Mouse (Mus musculus) adrenal gland, adult 18-20 months (tissue): ENCODE data around the gene Chrm1. TPM values are rescaled to one million over a fixed set of nuclear protein-coding genes. Genes with fewer than 3 reads are reported as not detected.

Experiments used
- DNase-seq, 2 experiments: peaks; one replicate each; pipeline ENCODE4 v3.0.0; 2021 to 2022; ENCODE audit warnings: low spot score in 2 of 2
- total RNA-seq, 2 experiments: library from RNA; stranded (reverse); gene quantifications; 1 replicate in 1 of 2; 2 replicates in 1 of 2; pipeline ENCODE4 v1.2.3; 2021

Chrm1 gene
- total RNA-seq, 2 experiments from 2014 or later = 0.60 to 1.5 TPM

DNA sequence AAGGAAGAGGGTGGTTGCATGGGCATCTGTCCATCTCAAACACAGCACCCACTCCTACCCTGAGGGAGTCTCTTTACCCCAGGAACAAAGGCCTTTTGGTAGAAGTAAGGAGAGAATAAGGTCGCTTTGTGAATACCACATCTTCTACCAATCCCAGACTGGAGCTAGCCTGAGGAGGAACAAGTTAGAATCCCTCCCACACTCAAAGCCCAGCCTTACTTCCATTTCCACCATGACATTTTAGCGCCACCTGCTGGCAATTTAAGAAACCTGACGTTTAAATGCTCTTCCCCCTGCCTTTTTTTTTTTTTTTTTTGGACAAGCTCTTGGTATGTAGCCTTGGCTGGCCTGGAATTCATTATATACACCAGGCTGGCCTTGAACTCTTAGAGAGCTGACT, 19.4 kb downstream of the Chrm1 start:
- DNase-seq = peak; percentile 60 to 67

DNA sequence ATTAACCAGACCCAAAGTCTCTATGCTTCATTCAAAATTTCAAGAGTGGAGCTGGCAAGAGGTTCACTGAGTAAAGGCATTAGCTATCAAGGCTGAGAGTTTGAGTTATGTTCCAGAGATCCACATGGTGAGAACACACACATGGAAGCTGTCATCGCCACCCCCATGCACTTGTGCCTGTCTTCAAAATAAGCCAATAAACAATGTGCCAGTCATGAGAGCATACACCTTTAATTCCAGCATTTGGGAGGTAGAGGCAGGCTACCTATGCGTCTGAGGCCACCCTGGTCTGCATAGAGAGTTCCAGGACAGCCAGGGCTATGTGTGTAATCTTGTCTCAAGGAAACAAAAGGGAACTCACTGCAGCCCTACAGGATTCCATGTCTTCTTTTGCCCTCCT, 20.0 kb downstream of the Chrm1 start:
- no peak for DNase-seq

DNA sequence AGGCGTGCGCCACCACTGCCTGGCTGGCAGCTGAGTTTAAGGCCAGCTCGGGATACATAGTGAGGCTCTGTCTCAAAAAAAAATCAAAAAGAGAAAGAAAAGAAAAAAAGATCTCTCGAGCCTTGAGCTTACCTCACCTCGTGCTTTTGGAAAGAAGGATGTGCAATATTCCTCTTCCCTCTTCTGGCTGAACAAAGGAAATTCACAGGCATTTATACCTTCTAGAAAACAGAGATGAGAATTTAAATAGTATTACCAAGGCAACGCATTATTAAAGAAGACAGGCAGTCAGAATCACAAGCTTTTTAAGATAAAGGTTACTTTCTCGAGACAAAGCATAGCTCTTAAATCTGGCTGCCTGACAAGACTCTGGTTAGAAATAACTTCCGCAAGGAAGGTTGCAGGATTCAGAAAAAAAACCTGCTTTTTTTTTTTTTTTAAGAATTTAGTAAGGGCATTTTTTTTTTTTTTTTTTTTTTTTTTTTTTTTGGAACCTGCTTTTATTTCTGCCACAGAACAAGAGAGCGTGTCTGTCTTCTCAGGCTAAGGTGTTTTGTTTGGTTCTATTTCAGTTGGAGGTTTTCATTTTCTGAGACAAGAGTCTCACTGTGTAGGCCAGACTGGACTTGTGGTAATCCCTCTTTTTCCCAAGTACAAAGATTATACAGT, 28.4 kb downstream of the Chrm1 start:
- no peak for DNase-seq

DNA sequence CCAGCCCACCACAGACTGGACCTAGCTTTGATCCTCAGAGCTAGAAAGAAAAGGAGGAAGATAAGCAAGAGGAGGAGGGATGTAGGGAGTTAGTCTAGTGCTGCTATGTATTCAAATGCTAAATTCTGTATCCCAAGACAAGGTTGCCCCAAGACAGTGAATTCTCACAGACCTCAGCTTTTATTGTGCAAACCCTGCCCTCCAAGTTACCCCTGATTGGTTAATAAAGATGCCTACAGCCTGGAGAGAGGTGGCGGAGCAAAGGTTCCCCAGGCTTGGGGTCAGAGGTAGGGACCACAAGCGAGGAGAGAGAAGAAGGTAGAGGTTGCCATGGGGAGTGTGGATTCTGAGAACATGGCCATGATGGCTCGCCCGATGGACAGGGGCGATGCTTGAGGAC, 29.2 kb downstream of the Chrm1 start:
- no peak for DNase-seq

DNA sequence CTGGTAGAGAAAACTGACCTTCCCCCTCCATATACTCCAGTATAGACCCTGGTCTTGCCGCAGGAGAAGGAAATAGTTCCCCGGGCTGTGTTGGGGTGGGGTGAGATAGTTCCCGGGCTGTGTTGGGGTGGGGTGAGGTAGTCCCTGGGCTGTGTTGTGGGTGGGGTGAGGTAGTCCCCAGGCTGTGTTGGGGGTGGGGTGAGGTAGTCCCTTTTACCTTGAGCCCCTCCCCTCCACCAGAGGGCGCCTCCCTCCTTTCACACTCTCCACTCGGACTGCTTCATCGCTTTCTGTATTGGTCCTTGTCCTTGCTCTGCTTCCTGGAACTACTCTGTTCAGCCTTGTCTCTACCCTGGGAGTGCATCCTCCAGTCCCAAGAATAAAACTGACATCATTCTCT, 31.7 kb downstream of the Chrm1 start:
- peak in 1 of 2 experiments; percentile 57 for DNase-seq

DNA sequence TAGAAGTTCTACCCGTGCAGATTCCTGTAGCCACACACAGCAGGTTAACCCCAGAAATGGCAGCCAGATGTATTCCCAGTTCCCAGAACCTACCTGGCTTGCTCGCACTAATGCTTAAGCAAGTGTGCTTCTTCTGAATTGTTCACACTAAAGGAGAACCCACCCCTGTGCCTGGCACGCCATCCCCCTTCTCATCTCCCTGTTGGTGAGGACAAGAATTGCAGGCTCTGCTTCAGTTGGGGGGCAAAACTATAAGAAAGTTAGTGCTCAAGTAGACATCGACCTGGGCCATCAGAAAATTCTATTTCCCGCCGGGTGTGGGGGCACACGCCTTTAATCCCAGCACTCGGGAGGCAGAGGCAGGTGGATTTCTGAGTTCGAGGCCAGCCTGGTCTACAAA, 36.1 kb downstream of the Chrm1 start:
- DNase-seq = no peak

DNA sequence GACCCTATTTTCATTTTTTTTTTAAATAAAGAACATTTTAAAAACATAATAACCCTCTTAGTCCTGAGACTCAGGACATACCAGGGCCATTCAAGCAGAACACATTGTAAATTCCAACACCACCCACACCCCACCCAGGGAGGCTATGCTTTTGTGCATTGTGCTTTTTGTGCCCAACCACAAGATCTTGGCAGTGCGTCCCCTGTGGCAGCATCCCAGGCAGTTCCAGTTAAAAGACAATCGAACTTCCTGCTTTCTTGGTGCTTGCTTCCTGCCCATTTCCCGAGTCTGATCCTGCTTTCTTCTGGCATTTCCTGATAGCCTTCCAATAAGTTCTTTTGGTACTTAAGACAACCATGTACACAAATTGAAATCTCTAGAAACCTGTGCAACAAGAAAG, 38.9 kb downstream of the Chrm1 start:
- no peak for DNase-seq

DNA sequence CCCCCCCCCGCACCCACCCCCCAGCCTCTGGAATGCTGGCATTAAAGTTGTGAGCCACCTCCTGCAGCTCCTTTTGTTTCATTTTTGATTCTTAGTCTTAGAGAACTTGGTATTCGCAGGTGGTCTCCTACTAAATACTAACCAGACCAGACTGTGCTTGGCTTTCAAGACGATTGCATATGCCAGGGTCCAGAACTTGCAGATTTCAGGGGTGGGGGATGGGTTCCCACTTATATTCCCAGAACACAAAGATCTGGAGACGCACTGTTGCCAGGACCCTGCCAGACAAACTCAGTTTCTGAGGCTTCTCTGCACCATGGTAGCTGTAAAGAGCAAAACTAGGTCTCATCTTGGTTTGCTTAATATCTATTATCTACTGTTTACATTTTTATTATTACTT, 40.0 kb downstream of the Chrm1 start:
- DNase-seq = no peak

DNA sequence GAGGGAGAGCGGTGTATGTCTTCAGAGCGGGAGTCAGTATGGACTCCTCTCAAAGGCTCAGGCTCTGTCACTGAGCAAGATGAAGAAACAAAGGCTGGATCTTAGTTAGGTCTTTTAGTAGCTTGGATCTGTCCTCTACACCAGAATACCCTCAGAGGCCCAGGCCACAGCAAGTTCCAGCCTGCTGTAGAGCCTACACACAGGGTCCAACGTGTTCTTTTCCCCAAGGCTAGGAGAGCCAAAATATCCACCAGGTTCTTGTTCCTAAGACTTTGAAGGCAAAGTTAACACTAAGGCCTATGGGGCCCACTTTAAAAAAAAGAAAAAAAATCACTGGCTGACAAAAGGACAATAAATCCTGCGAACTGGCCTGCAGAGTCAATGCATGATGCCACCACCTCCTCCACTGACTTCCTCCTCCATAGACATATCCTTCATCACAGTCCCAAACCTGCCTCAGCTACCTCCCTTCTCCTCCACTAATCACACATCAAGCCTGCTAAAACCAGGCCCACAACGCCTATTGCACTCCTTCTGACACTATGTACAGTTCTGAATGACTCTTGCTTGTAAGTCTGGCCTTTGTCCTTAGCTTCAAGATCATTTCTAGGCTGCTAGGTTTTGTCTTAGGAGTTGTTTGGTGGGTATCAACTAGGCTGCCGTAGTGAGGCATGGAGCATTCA, 41.6 kb downstream of the Chrm1 start:
- no peak for DNase-seq

DNA sequence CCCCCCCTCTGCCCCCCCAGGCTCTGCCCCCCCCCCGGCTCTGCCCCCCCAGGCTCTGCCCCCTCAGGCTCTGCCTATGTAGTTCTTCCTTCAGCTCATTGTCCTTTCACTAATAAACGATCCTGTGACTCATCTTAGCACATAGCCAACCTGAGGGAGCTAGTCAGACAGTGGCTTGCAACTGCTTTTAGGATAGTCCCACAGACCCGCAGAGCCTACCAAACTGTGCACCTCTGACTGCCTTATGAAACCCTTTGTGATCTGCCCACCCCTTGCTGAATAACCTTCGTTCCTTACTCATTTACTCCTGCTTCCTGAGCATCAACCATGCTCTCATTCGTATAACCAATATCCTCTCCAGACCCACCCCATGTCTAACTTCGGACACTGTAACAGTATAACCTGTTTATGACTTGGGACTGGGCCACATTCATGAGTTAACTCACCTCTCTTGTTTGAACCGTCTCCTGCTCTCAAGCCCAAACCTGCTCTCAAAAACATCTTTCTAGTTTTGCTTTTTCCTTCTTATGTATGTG, 42.6 kb downstream of the Chrm1 start:
- DNase-seq = no peak

DNA sequence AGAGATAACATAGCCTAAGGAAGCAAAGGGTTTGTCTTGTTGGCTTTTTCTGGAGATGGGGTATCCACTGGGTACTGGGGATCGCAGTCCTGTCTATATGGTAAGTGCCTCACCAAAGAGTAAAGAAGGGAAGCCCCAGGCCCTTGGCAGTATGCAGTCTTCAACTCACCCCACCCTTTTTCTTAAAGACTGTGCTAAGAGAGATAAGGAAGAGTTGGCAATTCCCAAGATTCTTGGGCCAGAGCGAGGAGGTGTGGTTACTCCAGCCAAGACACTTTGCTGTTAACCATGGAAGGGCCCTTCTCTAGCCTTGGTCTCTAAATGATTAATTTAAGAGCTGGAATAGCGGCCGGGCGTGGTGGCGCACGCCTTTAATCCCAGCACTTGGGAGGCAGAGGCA, 43.3 kb downstream of the Chrm1 start:
- no peak for DNase-seq

DNA sequence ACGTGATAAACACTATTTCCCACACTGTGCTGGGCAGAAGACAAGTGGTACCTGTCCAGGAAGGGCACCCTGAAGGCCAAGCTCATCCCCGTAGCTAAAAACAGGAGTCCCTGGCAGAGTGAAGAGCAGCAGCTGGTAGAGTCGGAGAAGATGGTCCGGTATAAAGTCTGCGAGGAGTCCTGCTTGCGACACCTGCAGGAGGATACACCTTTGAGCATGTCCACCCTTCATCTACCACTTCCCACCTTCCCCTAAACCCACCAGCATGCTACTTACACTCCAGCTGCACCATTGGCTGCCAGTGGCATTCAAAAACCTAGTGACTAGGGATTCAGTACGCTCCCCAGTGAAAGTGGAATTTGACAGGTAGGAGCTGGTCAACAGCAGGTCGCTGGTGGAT, 45.4 kb downstream of the Chrm1 start:
- no peak for DNase-seq

DNA sequence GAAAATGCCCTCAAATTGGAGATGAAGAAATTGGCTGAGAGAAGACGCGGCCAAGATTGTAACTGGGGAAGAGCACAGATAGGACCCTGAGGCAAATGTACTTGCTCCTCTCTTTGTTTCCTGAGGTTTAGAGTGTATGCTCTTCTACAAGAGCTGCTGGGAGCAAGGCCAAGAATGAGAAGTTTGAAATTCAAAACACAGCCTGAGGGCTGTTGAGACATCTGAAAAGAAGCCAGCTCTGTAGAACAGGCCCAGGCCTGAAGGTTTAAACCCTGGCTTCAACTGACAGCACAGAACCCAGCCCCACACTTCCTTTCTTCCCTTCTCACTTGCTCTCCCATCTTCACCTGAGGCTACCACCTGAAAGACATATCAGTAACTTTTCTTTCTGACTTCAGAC, 46.5 kb downstream of the Chrm1 start:
- DNase-seq = no peak

DNA sequence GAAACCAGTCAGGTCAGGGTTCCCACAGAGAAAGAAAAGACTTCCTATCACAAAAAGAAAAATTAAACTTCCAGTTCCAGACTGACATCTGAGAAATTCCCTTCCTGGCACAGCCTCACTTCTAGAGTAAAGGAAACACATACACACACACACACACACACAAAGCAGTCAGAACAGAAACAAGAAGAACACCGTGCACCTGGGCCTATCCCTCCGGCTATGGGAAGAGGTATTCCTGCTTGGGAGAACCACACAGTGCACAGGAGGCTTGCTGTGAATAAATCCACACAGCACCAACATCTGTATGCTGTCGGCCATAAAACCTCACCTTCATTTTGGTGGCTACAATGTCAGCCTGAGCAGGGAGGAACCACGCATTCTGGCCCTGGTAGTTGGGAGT, 47.9 kb downstream of the Chrm1 start:
- DNase-seq = no peak

DNA sequence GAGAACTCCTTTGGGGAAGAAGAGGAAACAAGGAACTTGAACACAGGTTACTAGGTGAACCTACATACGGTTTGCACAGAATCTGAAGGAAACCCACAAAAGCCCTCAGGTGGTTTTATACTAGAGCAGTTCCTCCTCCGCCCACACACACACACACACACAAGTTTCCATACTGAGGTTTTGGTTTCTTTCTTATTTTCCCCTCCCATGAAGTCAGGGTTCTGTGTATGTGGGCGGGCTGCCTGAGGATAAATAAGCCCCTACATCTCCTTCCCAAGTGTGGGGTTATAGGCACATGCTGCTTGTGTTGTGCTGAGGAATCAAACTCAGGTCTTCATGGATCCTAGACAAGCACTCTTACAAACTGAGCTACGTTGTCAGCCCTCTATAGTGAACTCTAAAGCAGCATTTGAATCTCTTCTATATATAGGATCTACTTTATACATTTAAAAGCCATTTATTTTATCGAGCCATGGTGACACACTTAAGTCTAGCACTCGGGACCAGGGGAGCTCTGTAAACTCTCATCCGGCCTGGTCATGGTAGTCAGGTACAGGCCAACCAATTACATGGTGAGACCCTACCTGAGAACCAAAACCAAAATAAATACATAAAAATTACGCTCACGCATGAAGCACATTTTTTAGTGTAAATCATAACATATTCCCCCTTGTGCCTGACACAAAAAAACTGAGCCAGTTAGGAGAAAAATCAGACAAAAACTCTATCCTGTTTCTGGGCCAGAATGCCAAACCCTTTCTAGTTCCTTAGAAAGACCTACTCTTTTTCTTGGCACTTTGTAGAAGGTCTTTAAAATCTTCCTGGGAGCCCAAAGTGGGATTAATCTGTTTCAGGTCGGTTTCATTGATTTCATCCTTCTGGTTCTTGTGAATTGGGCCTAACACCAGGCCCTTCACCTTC, 48.6 kb downstream of the Chrm1 start:
- no peak for DNase-seq

DNA sequence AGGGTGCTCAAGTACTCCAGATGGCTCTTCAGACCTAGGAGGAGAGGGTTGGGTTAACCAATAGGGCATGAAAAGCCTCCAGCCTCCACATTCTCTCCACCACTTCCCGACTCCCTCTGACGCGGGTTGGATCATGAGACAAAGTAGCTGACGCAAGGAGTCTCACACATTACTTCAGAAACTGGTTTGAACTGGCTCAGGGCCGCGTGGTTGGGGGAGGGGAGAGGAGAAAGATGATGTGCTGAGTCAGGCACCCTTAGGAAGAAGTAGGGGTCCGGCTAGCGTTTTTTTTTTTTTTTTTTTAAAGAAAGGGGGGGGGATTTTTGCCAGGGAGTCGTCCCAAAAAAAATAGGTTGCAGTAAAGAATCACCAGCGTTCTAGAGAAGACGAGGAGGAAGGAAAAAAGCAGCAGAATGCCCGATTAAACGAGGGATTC, 49.3 kb downstream of the Chrm1 start:
- peak; percentile 67 to 75 for DNase-seq

DNA sequence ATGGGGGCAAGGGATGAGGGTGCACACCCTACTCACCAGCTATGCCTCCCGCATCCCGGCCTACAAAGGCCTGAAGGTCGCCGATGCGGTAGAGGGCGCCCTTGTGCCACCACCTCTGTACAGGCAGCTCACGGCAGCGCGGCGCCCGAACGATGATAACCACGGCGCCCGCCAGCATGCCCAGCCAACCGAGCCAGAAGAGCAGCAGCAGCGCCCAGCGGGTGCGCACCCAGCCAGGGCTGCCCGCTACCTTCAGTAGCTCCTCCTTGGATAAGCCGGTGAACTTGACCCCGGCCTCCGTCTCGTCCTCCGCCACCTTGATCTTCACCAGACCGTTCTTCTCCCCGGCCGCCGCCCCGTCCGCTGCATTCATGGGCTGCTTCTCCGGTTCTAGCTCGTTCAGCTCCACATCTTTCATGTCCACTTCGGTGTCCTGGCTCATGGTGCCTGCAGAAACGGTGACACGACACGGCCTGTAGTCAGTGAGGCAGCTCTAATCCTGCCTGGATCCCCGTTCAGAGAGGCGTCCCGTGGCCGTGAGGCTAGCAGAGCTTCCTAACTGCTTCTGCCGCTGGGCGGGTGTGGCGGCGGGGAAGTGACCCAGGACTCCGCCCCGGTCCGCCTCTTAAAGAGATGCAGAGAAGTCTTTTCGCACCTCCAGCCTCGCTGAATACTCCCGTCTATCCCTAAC, 49.9 kb downstream of the Chrm1 start:
- peak; percentile 92 to 93 for DNase-seq

DNA sequence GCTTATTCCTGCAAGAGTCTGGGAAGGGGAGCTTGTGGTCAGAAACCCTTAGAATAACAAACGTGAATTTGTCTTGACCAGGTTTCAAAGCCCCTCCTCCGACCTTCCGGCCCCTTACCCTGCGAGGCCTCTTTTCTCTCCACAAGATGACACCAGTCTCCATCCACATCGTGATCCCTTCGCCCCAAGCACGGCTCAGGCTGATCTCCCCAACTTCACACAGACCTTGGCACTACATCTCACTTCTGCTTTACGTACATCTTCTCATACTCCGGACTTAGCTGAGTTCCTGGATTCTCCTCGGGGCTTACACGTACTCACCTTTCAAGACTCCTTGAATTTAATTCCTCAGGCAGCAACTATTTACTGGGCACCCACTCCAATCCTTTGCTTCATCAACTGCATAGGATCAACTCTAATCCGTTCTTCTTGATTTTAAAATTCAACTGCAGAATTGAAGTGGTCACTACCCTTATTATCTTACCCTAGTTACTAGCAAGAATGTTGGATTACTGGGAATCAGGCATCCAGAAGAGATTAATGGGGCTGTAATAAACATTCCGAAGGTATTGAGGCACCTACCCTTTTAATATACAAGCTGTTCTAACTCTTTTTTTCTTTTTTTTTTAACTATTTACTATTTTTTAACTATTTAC, 50.5 kb downstream of the Chrm1 start:
- no peak for DNase-seq

DNA sequence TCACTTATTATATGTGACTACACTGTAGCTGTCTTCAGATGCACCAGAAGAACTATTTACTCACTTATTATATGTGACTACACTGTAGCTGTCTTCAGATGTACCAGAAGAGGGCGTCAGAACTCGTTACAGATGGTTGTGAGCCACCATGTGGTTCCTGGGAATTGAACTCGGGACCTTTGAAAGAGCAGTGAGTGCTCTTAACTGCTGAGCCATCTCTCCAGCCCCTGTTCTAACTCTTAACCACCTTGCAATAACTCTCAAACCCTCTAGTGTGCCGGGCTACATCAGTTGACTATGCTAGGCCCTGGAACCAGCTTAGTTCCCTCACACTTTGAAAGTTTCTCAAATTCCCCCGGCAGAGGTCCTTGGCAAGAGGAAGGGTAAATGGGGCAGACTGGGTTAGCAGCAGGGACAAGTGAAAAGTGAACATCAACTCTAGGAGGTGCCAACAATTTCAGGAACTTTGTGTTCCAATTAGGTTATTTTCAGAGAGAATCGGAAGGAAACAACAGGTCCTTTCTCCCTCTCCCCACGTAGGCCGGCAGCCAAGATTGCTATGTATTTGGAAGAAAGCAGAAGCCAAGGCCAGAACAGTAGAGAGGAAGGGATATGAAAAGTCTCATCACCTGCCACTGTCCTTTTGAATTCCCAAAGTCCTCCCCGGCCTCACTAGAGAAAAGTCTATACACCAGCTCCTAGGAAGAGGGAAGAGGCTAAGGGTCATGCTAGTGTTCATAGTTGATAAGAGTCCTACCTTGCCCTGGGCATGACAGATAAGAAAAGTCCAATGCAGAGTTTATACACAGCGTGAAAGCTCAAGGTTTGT, 51.3 kb downstream of the Chrm1 start:
- DNase-seq = no peak
